Mouse (Mus musculus) T-cell, adult 2 months (primary cell): Measurements from ENCODE around the gene Sparc.
"Not testable (repeated sequence)": the region's sequence is repeated elsewhere in the genome, so short reads cannot be mapped to it uniquely, and the experiment has no call there.

Experiments used
- DNase-seq: peaks from one replicate; pipeline ENCODE4 v3.0.0; 2022; ENCODE audit warnings: low spot score

The Sparc gene

DNA sequence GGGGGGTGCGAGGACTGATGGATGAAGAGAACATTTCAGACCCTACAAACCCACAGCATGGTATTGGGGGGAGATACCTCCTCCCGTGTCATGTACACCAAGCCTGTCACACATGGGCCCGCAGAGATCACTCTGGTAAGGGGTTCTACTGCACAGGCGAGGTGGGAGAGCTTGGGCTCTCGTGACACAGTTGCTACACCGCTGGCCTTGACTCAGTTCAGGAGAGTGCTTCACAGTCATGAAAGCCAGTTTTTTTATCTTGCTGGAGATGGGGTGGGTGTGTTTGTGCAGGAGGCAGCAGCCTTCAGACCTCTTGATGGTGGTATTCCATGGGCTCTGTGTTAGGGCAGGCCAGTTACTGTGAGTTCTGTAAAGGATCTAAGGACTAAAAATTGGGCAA lies 13.1 kb upstream of the Sparc start:
- no peak for DNase-seq

DNA sequence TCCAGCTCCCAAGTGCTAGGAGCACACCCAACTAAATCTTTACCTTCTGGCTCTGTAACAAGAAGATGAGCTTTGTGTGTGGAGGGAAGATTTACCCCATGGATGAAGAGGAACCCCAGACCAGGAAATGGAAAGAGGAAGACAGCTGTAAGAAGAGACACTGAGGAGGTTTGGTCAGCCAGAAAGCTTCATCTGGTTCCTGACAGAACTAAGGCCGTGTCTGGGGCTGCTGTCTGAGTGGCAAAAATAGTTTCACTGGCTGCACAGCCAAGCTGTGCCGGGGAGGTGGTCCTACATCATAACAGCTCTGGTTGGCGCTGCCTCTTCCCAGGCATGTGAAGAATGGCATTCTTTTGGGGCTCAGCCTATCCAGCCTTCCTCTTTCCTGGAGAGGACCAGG lies 10.0 kb upstream of the Sparc start:
- DNase-seq: no peak

GRCm38 (mm10) chr11:55429973-55430372 lies 7.0 kb upstream of the Sparc start:
- no peak for DNase-seq

- no peak for DNase-seq
Measured at GRCm38 (mm10) chr11:55428186-55429012, 5.4 kb upstream of the Sparc start.

- no peak for DNase-seq
Measured at GRCm38 (mm10) chr11:55424746-55425360, 1.9 kb upstream of the Sparc start.

- DNase-seq: no peak
Measured at GRCm38 (mm10) chr11:55423756-55424155, 773 bp upstream of the Sparc start.

GRCm38 (mm10) chr11:55419678-55420307 lies 3.2 kb downstream of the Sparc start:
- DNase-seq: no peak

DNA sequence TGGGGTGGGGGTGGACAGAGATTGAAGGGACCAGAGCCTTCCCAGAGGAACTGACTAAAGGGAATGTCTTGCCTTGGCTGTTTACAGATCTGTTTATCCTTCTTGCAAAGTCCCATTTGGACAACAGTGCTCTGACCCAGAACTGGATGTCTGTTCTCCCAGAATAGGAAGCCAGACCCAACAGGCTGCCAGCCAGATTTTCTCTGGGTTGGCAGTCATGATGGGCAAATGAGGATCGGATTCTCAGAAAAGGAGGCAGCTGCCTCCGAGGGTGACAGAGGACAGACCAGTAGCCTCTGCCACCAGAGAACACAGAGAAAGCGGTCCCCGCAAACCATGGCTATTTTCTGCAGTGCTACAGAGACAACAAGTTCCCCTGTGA lies 3.7 kb downstream of the Sparc start:
- no peak for DNase-seq

- DNase-seq: no peak
Measured at GRCm38 (mm10) chr11:55418704-55419061, 4.3 kb downstream of the Sparc start.

DNA sequence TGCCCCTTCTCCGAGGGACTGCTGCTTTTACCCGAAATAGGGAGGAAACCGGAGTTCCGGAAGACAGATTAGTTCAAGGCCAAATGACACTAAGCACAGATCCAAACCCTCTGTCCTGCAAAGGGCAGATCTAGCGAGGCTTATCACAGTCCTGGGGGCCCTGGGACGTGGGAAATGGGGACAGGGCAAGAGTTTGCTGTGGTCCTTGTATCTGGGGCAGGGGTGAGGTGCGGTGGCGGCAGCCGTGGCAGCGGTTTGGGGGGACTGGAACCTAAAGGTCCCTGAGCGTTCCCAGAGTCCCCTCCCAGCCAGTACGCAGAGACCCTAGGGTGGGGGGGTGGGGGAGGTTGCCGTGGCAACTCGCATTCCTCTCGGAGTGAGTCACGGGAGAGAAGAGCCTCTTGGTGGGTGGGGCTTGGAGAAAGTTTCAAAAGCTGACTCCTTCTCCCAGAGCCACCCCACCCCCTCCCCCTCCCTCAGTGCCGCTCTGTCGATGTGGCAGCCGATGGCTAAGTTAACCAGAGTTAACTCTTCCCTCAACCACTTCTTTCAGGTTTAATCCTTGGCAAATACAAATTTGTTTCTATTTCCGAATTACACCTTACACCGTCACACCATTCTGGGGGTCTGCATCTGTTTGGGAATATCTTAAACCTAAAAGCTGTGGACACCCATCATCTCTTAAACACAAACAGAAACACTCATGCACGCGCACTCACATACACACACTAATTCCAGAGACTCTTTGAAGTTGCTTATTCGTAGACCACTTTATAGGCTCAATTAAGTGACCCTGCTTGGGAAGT lies 4.9 kb downstream of the Sparc start:
- no peak for DNase-seq

DNA sequence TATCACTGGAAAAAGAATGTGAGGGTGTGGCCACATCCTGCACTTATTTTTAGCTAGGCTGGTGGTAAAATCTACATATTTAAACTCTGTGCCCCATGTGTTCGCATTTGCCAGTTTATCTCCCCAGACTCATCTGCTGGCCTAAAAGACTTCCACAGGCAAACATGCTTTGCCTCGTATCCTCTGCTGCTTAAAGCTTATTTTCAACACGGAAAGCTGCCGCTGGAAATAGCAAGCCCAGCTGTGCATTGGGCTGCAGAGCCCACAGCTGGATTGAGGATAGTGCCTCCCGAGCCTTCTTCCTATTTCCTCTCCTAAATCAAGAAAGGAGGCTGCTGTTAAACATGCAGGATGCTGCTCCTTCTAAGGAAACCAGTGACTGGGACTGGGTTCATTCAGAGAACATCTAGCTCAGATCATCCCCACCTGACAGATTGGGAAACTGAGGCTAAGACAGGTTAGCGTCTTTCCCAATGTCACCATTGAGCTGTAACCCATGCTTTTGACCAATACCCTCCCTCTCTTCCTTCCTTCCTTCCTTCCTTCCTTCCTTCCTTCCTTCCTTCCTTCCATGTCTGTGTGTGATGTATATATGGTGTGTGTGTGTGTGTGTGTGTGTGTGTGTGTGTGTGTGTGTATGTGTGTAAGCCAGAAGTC lies 6.2 kb downstream of the Sparc start:
- no peak for DNase-seq

DNA sequence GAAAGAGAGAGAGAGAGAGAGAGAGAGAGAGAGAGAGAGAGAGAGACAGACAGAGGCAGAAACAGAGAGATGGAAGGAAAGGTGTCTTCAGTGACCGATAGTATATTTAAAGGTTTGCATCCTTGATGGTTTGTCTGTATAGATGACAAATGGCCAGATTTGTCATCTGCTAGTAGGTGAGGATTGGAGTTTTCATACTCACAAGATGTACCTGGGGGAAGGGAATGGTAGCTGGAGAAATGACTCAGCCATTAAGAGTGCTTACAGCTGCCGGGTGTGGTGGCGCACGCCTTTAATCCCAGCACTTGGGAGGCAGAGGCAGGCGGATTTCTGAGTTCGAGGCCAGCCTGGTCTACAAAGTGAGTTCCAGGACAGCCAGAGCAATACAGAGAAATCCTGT lies 7.3 kb downstream of the Sparc start:
- DNase-seq: not testable (repeated sequence)

DNA sequence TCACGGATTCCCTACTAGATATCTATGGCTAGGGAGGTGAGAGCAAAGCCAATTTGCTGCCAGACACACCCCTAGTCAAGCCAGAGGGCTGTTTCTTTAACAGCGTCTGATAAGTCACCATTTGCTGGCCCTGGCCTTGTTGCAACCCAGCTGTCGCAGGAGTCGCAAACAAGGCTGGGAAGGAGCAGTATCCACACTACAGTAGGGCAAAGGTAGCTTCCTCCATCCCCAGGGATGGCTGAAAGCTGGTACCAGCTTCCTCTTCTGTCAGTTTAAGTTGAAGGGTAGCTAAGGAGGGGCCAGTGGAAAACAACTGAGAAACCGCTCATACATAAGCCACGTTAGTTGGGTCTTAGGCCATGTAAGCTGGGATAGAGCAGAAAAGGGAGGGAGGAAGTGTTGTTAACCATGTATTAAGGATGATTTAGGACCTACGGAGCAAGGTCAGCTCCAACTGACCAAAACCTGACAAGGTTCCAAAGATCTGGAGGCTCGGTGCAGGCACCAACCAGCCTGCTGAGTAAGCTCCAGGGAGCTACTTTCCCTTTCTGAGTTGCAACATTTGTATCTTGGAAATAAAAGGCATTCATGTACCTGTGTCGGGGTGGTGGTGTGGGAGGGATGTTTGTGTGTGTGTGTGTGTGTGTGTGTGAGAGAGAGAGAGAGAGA lies 7.8 kb downstream of the Sparc start:
- no peak for DNase-seq

GRCm38 (mm10) chr11:55414314-55414713 lies 8.7 kb downstream of the Sparc start:
- DNase-seq: no peak

GRCm38 (mm10) chr11:55413416-55413796 lies 9.6 kb downstream of the Sparc start:
- no peak for DNase-seq

- no peak for DNase-seq
Measured at GRCm38 (mm10) chr11:55412680-55413415, 10.1 kb downstream of the Sparc start.

DNA sequence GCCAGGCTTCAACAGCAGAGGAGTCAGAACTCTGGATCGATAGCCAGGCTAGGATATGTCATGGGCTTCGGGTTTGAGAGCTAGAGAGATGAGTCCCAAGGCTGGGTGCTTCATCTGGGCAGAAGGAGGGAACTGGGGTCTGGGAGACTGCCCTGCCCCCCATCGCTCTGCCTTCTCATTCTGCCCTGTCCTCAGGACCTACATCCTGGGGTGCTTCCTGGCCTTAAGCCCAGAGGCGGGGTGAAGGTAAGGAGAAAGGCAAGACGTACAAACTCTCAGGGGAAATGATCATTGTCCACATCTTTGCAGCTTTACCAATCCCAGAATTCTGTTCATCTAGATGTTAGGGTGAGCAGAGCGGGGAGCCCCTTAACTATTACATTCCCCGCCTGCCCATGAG lies 10.9 kb downstream of the Sparc start:
- no peak for DNase-seq

- no peak for DNase-seq
Measured at GRCm38 (mm10) chr11:55410502-55410901, 12.5 kb downstream of the Sparc start.

DNA sequence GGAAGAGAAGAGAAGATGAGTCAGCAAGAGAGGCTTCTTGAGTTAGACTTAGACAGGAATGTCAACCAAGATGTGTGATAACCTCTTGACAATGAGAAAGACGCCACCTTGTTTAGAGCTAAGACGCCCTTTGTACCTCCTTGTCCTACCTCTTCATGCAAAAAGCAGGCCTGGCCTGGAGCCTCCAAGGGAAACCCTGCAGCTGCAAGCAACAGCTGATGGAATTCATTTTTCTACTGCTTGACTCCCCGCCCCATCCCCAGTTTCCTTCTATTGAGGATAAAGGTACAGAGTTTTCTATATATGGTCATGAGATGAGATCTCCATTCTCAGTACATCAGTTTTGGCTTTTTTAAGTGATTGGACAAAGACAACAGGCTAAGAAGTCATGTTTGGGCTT lies 13.0 kb downstream of the Sparc start:
- no peak for DNase-seq

- no peak for DNase-seq
Measured at GRCm38 (mm10) chr11:55407133-55407532, 15.8 kb downstream of the Sparc start.
